Mouse (Mus musculus) stomach, embryonic 16.5 days (tissue): Measurements from ENCODE around the gene Gm14443. TPM values are rescaled to one million over a fixed set of nuclear protein-coding genes. Genes with fewer than 3 reads are reported as not detected.
"Not testable (repeated sequence)": the region's sequence is repeated elsewhere in the genome, so short reads cannot be mapped to it uniquely, and the experiment has no call there.

Experiments
- ATAC-seq: fragments of 200-750 bp; cut with Nextera tagmentation; 2 replicates; pipeline ENCODE4 v1.8.0; 2017; ENCODE audit warnings: moderate number of reproducible peaks, moderate TSS enrichment; ENCODE audit not compliant: insufficient read depth, low FRiP score
- H3K27ac ChIP-seq: fragments of 300-500 bp; sonication (generic); 2 replicates; pipeline ENCODE4 v1.5.1; 2014; ENCODE audit warnings: low read length
- H3K27me3 ChIP-seq: fragments of 300-500 bp; sonication (generic); 2 replicates; pipeline ENCODE4 v1.6.1; 2014; ENCODE audit warnings: low read length, control low read depth, mixed read lengths; ENCODE audit not compliant: control insufficient read depth, insufficient read depth
- H3K36me3 ChIP-seq: fragments of 300-500 bp; sonication (generic); 2 replicates; pipeline ENCODE4 v1.6.1; 2014; ENCODE audit warnings: low read length; ENCODE audit not compliant: control insufficient read depth, insufficient read depth
- H3K4me1 ChIP-seq: fragments of 300-500 bp; sonication (generic); 2 replicates; pipeline ENCODE4 v1.6.1; 2014; ENCODE audit warnings: low read length, control low read depth, mixed read lengths; ENCODE audit not compliant: control insufficient read depth, insufficient read depth
- H3K4me2 ChIP-seq: fragments of 300-500 bp; sonication (generic); 2 replicates; pipeline ENCODE4 v1.6.1; 2014; ENCODE audit warnings: low read depth, low read length, mixed read lengths
- H3K4me3 ChIP-seq: fragments of 300-500 bp; sonication (generic); replicated peaks from 2 replicates; pipeline ENCODE4 v1.5.1; 2014; ENCODE audit warnings: mild to moderate bottlenecking, low read length
- H3K9ac ChIP-seq: fragments of 300-500 bp; sonication (generic); 2 replicates; pipeline ENCODE4 v1.6.1; 2014; ENCODE audit warnings: low read length
- H3K9me3 ChIP-seq: fragments of 300-500 bp; sonication (generic); replicated peaks from 2 replicates; pipeline ENCODE4 v1.6.1; 2016; ENCODE audit warnings: low read length, control low read depth; ENCODE audit not compliant: control insufficient read depth
- WGBS: fragments of 180-500 bp; shearing (Covaris S2); extraction: QIAGEN DNeasy Blood & Tissue Kit; methylation state at CpG from one replicate; pipeline ENCODE4 v1.1.7; 2014; 5-methylcytosine and 5-hydroxymethylcytosine counted together
- polyA plus RNA-seq: library from polyadenylated mRNA; unstranded; fragments of >200 nt; fragmentation: Nextera tagmentation; extraction: Ambion mirVana; gene quantifications from 2 replicates; pipeline ENCODE4 v1.2.1, GENCODE M21; 2015

The Gm14443 gene
- polyA plus RNA-seq, 1 experiment from 2014 or later: 0.70 TPM

GRCm38 (mm10) chr2:175161438-175161837, 14.2 kb downstream of the Gm14443 start:
- H3K4me2 ChIP-seq, H3K9ac ChIP-seq, H3K4me3 ChIP-seq, H3K9me3 ChIP-seq, ATAC-seq, H3K4me1 ChIP-seq, H3K27ac ChIP-seq, H3K36me3 ChIP-seq, H3K27me3 ChIP-seq: not testable (repeated sequence)
- 93% methylated on average over 4 of the region's 4 CpGs for WGBS

- 84% methylated on average over 3 of the region's 3 CpGs for WGBS
- Histone ChIP-seq H3K9me3 (no peaks in the 10 kb centered on the region), H3K4me3 (no peak overlapping the region), H3K27ac (no peak overlapping the region), H3K4me2 (no peak overlapping the region), H3K27me3 (no peaks in the 10 kb centered on the region), H3K36me3 (no peaks in the 10 kb centered on the region), H3K4me1 (no peaks in the 10 kb centered on the region), H3K9ac (no peak overlapping the region)
- ATAC-seq: no peak
Observed at GRCm38 (mm10) chr2:175158642-175159041, 17.0 kb downstream of the Gm14443 start.

- no peaks in the 10 kb centered on the region for H3K9me3 ChIP-seq
- no peaks in the 10 kb centered on the region for H3K36me3 ChIP-seq
- H3K4me3 ChIP-seq: no peak overlapping the region
- no peaks in the 10 kb centered on the region for H3K27me3 ChIP-seq
- no peak for ATAC-seq
- 90% methylated on average over 13 of the region's 13 CpGs for WGBS
- H3K27ac ChIP-seq: no peak overlapping the region
- H3K9ac ChIP-seq: no peak overlapping the region
- H3K4me1 ChIP-seq: no peaks in the 10 kb centered on the region
- H3K4me2 ChIP-seq: no peak overlapping the region
Observed at GRCm38 (mm10) chr2:175156696-175157095, 19.0 kb downstream of the Gm14443 start.

- WGBS: 0% methylated on average over 1 of the region's 2 CpGs
- Histone ChIP-seq H3K9ac (peak within 1 kb of the TSS; percentile 63), H3K4me2 (peak within 1 kb of the TSS; percentile 27; the same call in 1 of the 2 replicates), H3K4me3 (peak within 1 kb of the TSS; percentile 47)
- not testable (repeated sequence) for H3K27ac ChIP-seq, H3K36me3 ChIP-seq, ATAC-seq, H3K27me3 ChIP-seq, H3K4me1 ChIP-seq, H3K9me3 ChIP-seq
Observed at GRCm38 (mm10) chr2:175141993-175142295, 33.7 kb downstream of the Gm14443 start, which contains the start of gene Gm14399. Gene Gm14399 (minus strand): TSS chr2:175142012.

DNA sequence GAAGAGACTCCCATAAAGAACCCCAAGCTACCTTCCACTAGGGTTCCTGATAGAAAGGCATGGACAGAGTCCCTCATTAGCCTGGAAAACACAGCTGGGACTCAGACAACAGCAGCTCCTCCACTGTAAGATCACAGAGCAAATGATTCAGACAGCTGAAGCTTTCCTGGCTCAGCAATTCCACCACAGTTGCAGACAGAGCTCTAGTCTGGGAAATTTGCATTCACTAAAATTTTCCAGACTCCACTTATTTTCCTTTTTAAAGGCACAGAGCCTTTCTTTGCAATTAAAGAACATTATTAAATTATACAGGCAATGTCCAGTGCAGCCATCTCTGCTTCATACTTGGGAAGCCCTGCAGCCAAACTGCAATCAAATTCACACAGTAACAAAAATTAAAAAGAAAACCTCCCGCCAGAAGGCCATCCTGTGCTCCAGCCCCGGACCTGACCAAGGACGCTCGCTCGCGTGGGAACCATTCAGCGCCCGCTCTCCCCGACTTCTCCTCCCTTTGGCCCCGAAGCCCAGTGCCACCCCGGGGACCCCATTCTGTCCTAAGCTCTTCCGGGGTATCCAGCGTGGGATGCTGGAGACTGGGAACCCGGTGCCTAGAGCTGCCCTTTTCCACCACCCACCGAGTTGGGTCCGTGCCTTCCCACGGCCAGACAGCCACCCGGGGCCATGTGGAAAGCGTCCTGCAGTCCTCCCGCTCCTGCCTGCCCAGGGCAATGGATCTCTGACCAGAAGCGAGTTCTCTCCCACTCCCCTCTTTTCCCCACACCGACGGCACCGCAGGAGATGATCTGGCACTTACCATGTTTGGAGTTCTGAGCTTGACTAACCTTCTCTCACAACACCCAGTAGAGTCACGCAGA, 34.3 kb downstream of the Gm14443 start:
- Histone ChIP-seq H3K4me2 (peak overlapping the region; percentile 27; the same call in 1 of the 2 replicates), H3K9ac (peak overlapping the region; percentile 63), H3K4me3 (peak overlapping the region; percentile 47)
- H3K4me1 ChIP-seq, H3K27ac ChIP-seq, ATAC-seq, H3K9me3 ChIP-seq, H3K36me3 ChIP-seq, H3K27me3 ChIP-seq: not testable (repeated sequence)
- 4% methylated on average over 23 of the region's 25 CpGs for WGBS

GRCm38 (mm10) chr2:175140624-175141023, 35.0 kb downstream of the Gm14443 start:
- not testable (repeated sequence) for H3K4me1 ChIP-seq, H3K27me3 ChIP-seq, H3K9me3 ChIP-seq, H3K27ac ChIP-seq, H3K4me2 ChIP-seq, H3K9ac ChIP-seq, H3K36me3 ChIP-seq, ATAC-seq, H3K4me3 ChIP-seq

Other genes starting within 250 kb of the Gm14443 start
- gene Gm14444, start 165.6 kb downstream of the Gm14443 start, polyA plus RNA-seq: not detected in 2 replicates
- gene Gm14393, start 108.1 kb downstream of the Gm14443 start, polyA plus RNA-seq: 0.85 and 1.1 TPM in 2 replicates
- 6.2 and 6.8 TPM in 2 replicates for gene Gm14399, start 33.9 kb downstream of the Gm14443 start, polyA plus RNA-seq
- 5.0 and 6.5 TPM in 2 replicates for gene Gm14391, start 31.0 kb upstream of the Gm14443 start, polyA plus RNA-seq
- gene Gm14440, start 99.3 kb upstream of the Gm14443 start, polyA plus RNA-seq: 2.1 and 6.5 TPM in 2 replicates
- 18.3 and 19.8 TPM in 2 replicates for gene Gm4631, start 162.3 kb upstream of the Gm14443 start, polyA plus RNA-seq
- gene Zfp968, start 196.6 kb upstream of the Gm14443 start, polyA plus RNA-seq: 8.1 and 8.6 TPM in 2 replicates